Mouse (Mus musculus): Measurements from ENCODE around the gene Fbl. TPM values are rescaled to one million over a fixed set of nuclear protein-coding genes. Genes with fewer than 3 reads are reported as not detected.

Gene Fbl
- total and polyA plus RNA-seq, 2 experiments from 2014 or later = 6.6 to 51.3 TPM

GRCm38 (mm10) chr7:28168320-28169115 lies 992 bp upstream of the Fbl start:
- Histone ChIP-seq H3K4me1 (ENCODE audit: control insufficient read depth, insufficient read depth) (peaks cover 22% of the 10 kb centered on the region), H3K27ac (ENCODE audit: low read depth) (peak overlapping the region; percentile 91), H3K4me3 (ENCODE audit: low read depth, low read length) (peak overlapping the region; percentile 83), H3K9me3 (replicated peaks; ENCODE audit: control insufficient read depth, low read length) (no peaks in the 10 kb centered on the region), H3K9ac (replicated peaks; ENCODE audit: low read depth, low read length) (peak overlapping the region; percentile 47), H3K36me3 (replicated peaks; ENCODE audit: control insufficient read depth, insufficient read depth, low read length) (no peaks in the 10 kb centered on the region), H3K27me3 (ENCODE audit: control insufficient read depth, insufficient read depth, low read length) (no peaks in the 10 kb centered on the region), H3K4me2 (ENCODE audit: low read depth, low read length) (peak overlapping the region; percentile 97)
- 7% methylated on average over 9 of the region's 9 CpGs for WGBS
- peak; percentile 72 for TF ChIP-seq CTCF (IDR thresholded peaks at IDR 0.05; ENCODE audit: low read depth)
- no peak for TF ChIP-seq EP300 (IDR thresholded peaks at IDR 0.05; ENCODE audit: low read depth)
- DNase-seq (ENCODE audit: low spot score) (peak; percentile 70), ATAC-seq (ENCODE audit: insufficient read depth, low read depth) (no peak)

- no peak overlapping the region for H3K4me2 ChIP-seq (ENCODE audit: low read depth, low read length)
- no peak overlapping the region for H3K27ac ChIP-seq (ENCODE audit: low read depth)
- no peak overlapping the region for H3K4me3 ChIP-seq (ENCODE audit: low read depth, low read length)
- WGBS = 76% methylated on average over 4 of the region's 4 CpGs
- no peak for TF ChIP-seq EP300 (IDR thresholded peaks at IDR 0.05; ENCODE audit: low read depth)
- TF ChIP-seq CTCF (IDR thresholded peaks at IDR 0.05; ENCODE audit: low read depth) = no peak
- H3K9me3 ChIP-seq (replicated peaks; ENCODE audit: control insufficient read depth, low read length) = no peaks in the 10 kb centered on the region
- H3K27me3 ChIP-seq (ENCODE audit: control insufficient read depth, insufficient read depth, low read length) = no peaks in the 10 kb centered on the region
- no peak for ATAC-seq (ENCODE audit: insufficient read depth, low read depth)
- peaks cover 36% of the 10 kb centered on the region for H3K36me3 ChIP-seq (replicated peaks; ENCODE audit: control insufficient read depth, insufficient read depth, low read length)
- H3K9ac ChIP-seq (replicated peaks; ENCODE audit: low read depth, low read length) = no peak overlapping the region
- no peak for DNase-seq (ENCODE audit: low spot score)
- H3K4me1 ChIP-seq (ENCODE audit: control insufficient read depth, insufficient read depth) = peaks cover 12% of the 10 kb centered on the region
Measured at GRCm38 (mm10) chr7:28175358-28175757, 5.8 kb downstream of the Fbl start.

GRCm38 (mm10) chr7:28179228-28179627 lies 9.7 kb downstream of the Fbl start, which contains the start of gene Dyrk1b:
Dyrk1b (plus strand) TSS chr7:28179469.
- ATAC-seq (ENCODE audit: insufficient read depth, low read depth) (peak; percentile 92), DNase-seq (ENCODE audit: low spot score) (peak; percentile 99)
- Histone ChIP-seq H3K9me3 (replicated peaks; ENCODE audit: control insufficient read depth, low read length) (no peaks in the 10 kb centered on the region), H3K4me2 (ENCODE audit: low read depth, low read length) (peak within 1 kb of the TSS; percentile 89), H3K27ac (ENCODE audit: low read depth) (peak within 1 kb of the TSS; percentile 79), H3K36me3 (replicated peaks; ENCODE audit: control insufficient read depth, insufficient read depth, low read length) (peaks cover 66% of the 10 kb centered on the region), H3K4me3 (ENCODE audit: low read depth, low read length) (peak within 1 kb of the TSS; percentile 86), H3K9ac (replicated peaks; ENCODE audit: low read depth, low read length) (peak within 1 kb of the TSS; percentile 83), H3K4me1 (ENCODE audit: control insufficient read depth, insufficient read depth) (peaks cover 9% of the 10 kb centered on the region; the same call in 1 of the 2 replicates), H3K27me3 (ENCODE audit: control insufficient read depth, insufficient read depth, low read length) (no peaks in the 10 kb centered on the region)
- WGBS = 0% methylated on average over 25 of the region's 25 CpGs
- TF ChIP-seq CTCF (IDR thresholded peaks at IDR 0.05; ENCODE audit: low read depth) (no peak), EP300 (IDR thresholded peaks at IDR 0.05; ENCODE audit: low read depth) (no peak)

- no peaks in the 10 kb centered on the region for H3K9me3 ChIP-seq (replicated peaks; ENCODE audit: control insufficient read depth, low read length)
- 2% methylated on average over 44 of the region's 56 CpGs for WGBS
- H3K27ac ChIP-seq (ENCODE audit: low read depth) = peak overlapping the region; percentile 79
- H3K4me1 ChIP-seq (ENCODE audit: control insufficient read depth, insufficient read depth) = peaks cover 9% of the 10 kb centered on the region; the same call in 1 of the 2 replicates
- peaks cover 69% of the 10 kb centered on the region for H3K36me3 ChIP-seq (replicated peaks; ENCODE audit: control insufficient read depth, insufficient read depth, low read length)
- H3K4me3 ChIP-seq (ENCODE audit: low read depth, low read length) = peak overlapping the region; percentile 86
- TF ChIP-seq CTCF (IDR thresholded peaks at IDR 0.05; ENCODE audit: low read depth) (no peak), EP300 (IDR thresholded peaks at IDR 0.05; ENCODE audit: low read depth) (no peak)
- peak overlapping the region; percentile 89 for H3K4me2 ChIP-seq (ENCODE audit: low read depth, low read length)
- peak; percentile 97 for DNase-seq (ENCODE audit: low spot score)
- H3K27me3 ChIP-seq (ENCODE audit: control insufficient read depth, insufficient read depth, low read length) = no peaks in the 10 kb centered on the region
- ATAC-seq (ENCODE audit: insufficient read depth, low read depth) = peak; percentile 95
- peak overlapping the region; percentile 83 for H3K9ac ChIP-seq (replicated peaks; ENCODE audit: low read depth, low read length)
Measured at GRCm38 (mm10) chr7:28179741-28180377, 10.3 kb downstream of the Fbl start.

GRCm38 (mm10) chr7:28180890-28181289 lies 11.4 kb downstream of the Fbl start:
- H3K27me3 ChIP-seq (ENCODE audit: control insufficient read depth, insufficient read depth, low read length) = no peaks in the 10 kb centered on the region
- 76% methylated on average over 5 of the region's 5 CpGs for WGBS
- no peak for TF ChIP-seq CTCF (IDR thresholded peaks at IDR 0.05; ENCODE audit: low read depth)
- no peak for TF ChIP-seq EP300 (IDR thresholded peaks at IDR 0.05; ENCODE audit: low read depth)
- peaks cover 9% of the 10 kb centered on the region; the same call in 1 of the 2 replicates for H3K4me1 ChIP-seq (ENCODE audit: control insufficient read depth, insufficient read depth)
- H3K27ac ChIP-seq (ENCODE audit: low read depth) = peak overlapping the region; percentile 62; the same call in 1 of the 2 replicates
- H3K4me2 ChIP-seq (ENCODE audit: low read depth, low read length) = peak overlapping the region; percentile 89
- peaks cover 71% of the 10 kb centered on the region for H3K36me3 ChIP-seq (replicated peaks; ENCODE audit: control insufficient read depth, insufficient read depth, low read length)
- no peak overlapping the region; the same call in 1 of the 2 replicates for H3K9ac ChIP-seq (replicated peaks; ENCODE audit: low read depth, low read length)
- no peaks in the 10 kb centered on the region for H3K9me3 ChIP-seq (replicated peaks; ENCODE audit: control insufficient read depth, low read length)
- DNase-seq (ENCODE audit: low spot score) (no peak), ATAC-seq (ENCODE audit: insufficient read depth, low read depth) (no peak)
- H3K4me3 ChIP-seq (ENCODE audit: low read depth, low read length) = peak overlapping the region; percentile 86
